Mouse (Mus musculus) kidney, adult 2 months (tissue): ENCODE measurements around the gene Mcts2. TPM values are rescaled to one million over a fixed set of nuclear protein-coding genes. Genes with fewer than 3 reads are reported as not detected.

Experiments
- DNase-seq: peaks from one replicate; pipeline ENCODE4 v3.0.0; 2021
- H3K27ac ChIP-seq: fragments of 200-500 bp; 2 replicates; pipeline ENCODE4 v1.5.1; 2012; ENCODE audit warnings: low read depth, low read length, control low read depth, inconsistent platforms; ENCODE audit not compliant: insufficient read depth
- H3K27me3 ChIP-seq: fragments of 200-500 bp; replicated peaks from 2 replicates; pipeline ENCODE4 v1.6.1; 2012; ENCODE audit warnings: mild to moderate bottlenecking, moderate library complexity, low read length, inconsistent platforms; ENCODE audit not compliant: control insufficient read depth, insufficient read depth
- H3K36me3 ChIP-seq: fragments of 200-500 bp; 2 replicates; pipeline ENCODE4 v1.6.1; 2012; ENCODE audit warnings: mild to moderate bottlenecking, moderate library complexity, low read length, inconsistent platforms; ENCODE audit not compliant: control insufficient read depth, insufficient read depth
- H3K4me1 ChIP-seq: fragments of 200-500 bp; 2 replicates; pipeline ENCODE4 v1.6.1; 2011; ENCODE audit warnings: low read length; ENCODE audit not compliant: control insufficient read depth, insufficient read depth
- H3K4me3 ChIP-seq: fragments of 200-500 bp; 2 replicates; pipeline ENCODE4 v1.5.1; 2011; ENCODE audit warnings: mild to moderate bottlenecking, low read depth, low read length, control low read depth; ENCODE audit not compliant: insufficient read depth
- CTCF ChIP-seq: fragments of 200-500 bp; conservative IDR thresholded peaks from 2 replicates; pipeline ENCODE4 v1.5.1; 2011; ENCODE audit warnings: low read depth, mild to moderate bottlenecking, control low read depth, low read length, moderate library complexity, mixed read lengths; ENCODE audit not compliant: insufficient read depth, insufficient read length
- POLR2A ChIP-seq: fragments of 200-500 bp; IDR thresholded peaks from one replicate; pipeline ENCODE4 v1.6.1; 2011; ENCODE audit warnings: low read depth, low read length, control low read depth
- WGBS: fragments of 180-500 bp; shearing (Covaris S2); methylation state at CpG from one replicate; pipeline ENCODE4 v1.1.7; 2018; 5-methylcytosine and 5-hydroxymethylcytosine counted together
- polyA plus RNA-seq: library from polyadenylated mRNA; depleted of rRNA; stranded (reverse); fragments of >200 nt; gene quantifications from 2 replicates; pipeline ENCODE4 v1.2.3, GENCODE M21; 2012

The Mcts2 gene
- polyA plus RNA-seq, 1 experiment, result 10.1 TPM

- Histone ChIP-seq H3K27me3 (no peaks in the 10 kb centered on the region), H3K4me1 (no peaks in the 10 kb centered on the region; the same call in 1 of the 2 replicates), H3K27ac (no peak overlapping the region), H3K36me3 (peaks cover 1% of the 10 kb centered on the region; the same call in 1 of the 2 replicates), H3K4me3 (no peak overlapping the region)
- TF ChIP-seq POLR2A, result no peak
- no peak for TF ChIP-seq CTCF
- no peak for DNase-seq
- WGBS, result 96% methylated on average over 10 of the region's 10 CpGs
Measured at GRCm38 (mm10) chr2:152700138-152700537, 13.3 kb downstream of the Mcts2 start.

DNA sequence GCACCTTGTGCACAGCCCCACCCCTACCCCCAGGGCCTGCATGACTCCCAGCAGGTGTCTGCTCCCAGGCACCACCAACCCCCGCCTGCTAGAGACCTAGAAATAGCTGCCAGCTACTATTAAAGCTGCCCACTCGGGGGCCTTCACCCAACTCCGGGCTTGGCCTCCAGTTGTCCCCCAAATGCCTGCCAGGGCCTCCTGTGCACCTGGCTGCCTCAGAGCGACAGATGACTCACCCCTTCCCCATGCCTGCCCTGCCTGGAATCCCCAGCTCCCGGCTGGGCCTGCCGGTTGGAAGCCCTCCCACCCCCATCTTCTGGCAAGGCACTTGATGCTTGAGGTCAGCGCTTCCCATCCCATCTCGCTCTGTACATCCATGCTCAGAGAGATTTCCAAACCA lies 13.9 kb downstream of the Mcts2 start:
- no peak overlapping the region for H3K4me3 ChIP-seq
- no peak overlapping the region for H3K27ac ChIP-seq
- 89% methylated on average over 8 of the region's 8 CpGs for WGBS
- H3K36me3 ChIP-seq, result peaks cover 1% of the 10 kb centered on the region; the same call in 1 of the 2 replicates
- no peak for TF ChIP-seq POLR2A
- TF ChIP-seq CTCF, result no peak
- H3K4me1 ChIP-seq, result peaks cover 4% of the 10 kb centered on the region; the same call in 1 of the 2 replicates
- H3K27me3 ChIP-seq, result no peaks in the 10 kb centered on the region
- no peak for DNase-seq

- no peak for DNase-seq
- Histone ChIP-seq H3K4me1 (peaks cover 15% of the 10 kb centered on the region), H3K36me3 (peaks cover 1% of the 10 kb centered on the region; the same call in 1 of the 2 replicates), H3K27ac (no peak overlapping the region), H3K4me3 (no peak overlapping the region), H3K27me3 (no peaks in the 10 kb centered on the region)
- TF ChIP-seq POLR2A (no peak), CTCF (no peak)
- WGBS, result 93% methylated on average over 21 of the region's 21 CpGs
Measured at GRCm38 (mm10) chr2:152703596-152704255, 16.9 kb downstream of the Mcts2 start.

DNA sequence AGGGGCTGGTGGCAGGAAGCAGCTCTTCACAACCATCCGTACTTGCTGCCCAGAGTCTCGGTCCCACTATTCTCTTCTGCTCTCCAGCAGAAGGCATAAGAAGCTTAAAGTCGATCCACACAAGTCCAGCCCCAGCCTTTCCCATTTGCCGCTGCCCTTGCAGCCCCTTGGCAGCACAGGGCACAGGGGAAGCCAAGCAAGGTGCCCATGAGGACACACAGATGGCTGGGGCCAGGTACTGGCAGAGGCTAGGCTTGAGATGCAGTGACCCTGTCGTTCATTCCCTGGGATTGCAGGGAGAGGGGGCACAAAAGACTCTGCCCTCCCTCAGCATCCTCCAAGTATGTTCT lies 17.4 kb downstream of the Mcts2 start:
- H3K36me3 ChIP-seq, result peaks cover 1% of the 10 kb centered on the region; the same call in 1 of the 2 replicates
- no peaks in the 10 kb centered on the region for H3K27me3 ChIP-seq
- H3K4me1 ChIP-seq, result peaks cover 15% of the 10 kb centered on the region
- no peak overlapping the region for H3K27ac ChIP-seq
- 81% methylated on average over 5 of the region's 5 CpGs for WGBS
- TF ChIP-seq POLR2A (no peak), CTCF (no peak)
- no peak for DNase-seq
- no peak overlapping the region for H3K4me3 ChIP-seq

DNA sequence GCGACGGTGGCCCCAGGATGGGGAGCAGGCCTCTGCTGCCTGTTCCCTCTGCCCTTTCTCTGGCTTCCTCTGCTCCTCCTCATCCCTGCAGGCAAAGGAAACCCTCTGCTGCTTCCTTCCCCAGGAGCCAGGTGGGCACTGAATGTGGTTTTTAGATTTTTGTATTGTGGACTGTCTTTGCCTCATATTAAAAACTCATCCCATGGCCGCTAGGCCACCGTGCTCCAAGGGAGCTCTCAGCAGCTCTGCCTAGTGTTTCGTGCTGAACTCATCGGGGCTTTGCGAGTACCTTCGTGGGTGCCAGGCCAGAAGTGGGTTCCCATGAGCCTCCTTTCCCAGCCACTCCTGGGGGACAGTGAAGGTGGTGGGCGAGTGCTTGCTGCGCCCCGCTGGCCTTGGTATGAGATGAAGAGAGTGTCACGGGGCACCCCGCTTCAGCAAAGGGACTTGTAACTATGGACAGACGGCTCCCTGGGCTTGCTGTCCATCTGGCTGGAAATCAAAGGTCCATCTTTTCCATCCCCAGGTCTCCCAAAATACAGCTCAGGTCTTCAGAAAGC lies 18.1 kb downstream of the Mcts2 start:
- Histone ChIP-seq H3K27ac (no peak overlapping the region), H3K27me3 (no peaks in the 10 kb centered on the region), H3K4me1 (peaks cover 15% of the 10 kb centered on the region), H3K4me3 (no peak overlapping the region), H3K36me3 (peaks cover 1% of the 10 kb centered on the region; the same call in 1 of the 2 replicates)
- TF ChIP-seq POLR2A, result no peak
- no peak for TF ChIP-seq CTCF
- DNase-seq, result no peak
- 84% methylated on average over 14 of the region's 14 CpGs for WGBS

DNA sequence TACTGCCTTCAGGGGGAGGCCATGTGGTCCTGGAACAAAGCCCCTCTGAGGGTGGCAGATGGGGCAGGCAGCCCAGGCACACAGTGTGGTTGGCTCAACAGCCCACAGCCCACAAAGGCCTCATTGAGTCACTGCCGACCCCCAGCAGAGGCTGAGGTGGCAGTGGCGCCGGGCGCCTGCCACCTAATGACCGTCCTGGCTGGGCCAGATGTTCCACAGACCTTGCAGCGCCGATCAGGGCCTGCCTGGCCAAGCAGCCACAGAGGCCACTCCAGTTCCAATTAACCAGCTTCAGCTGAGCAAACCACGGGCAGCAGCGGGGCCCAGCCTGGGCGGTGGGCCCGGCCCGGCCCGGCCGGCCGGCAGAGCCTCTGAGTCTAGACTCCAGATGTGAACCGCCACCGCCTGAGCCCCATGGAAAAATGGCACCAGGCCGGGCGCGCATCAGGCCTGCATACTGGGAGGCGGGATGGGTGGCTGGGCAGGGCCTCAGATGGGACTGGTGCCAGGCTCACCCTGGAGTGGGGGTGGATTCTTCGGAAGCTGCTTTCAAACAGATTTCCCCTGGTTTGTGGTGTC lies 19.2 kb downstream of the Mcts2 start:
- Histone ChIP-seq H3K27ac (peak overlapping the region; percentile 93), H3K27me3 (no peaks in the 10 kb centered on the region), H3K4me3 (no peak overlapping the region), H3K4me1 (peaks cover 15% of the 10 kb centered on the region), H3K36me3 (peaks cover 1% of the 10 kb centered on the region; the same call in 1 of the 2 replicates)
- WGBS, result 77% methylated on average over 22 of the region's 22 CpGs
- TF ChIP-seq POLR2A (no peak), CTCF (no peak)
- DNase-seq, result peak; percentile 85

GRCm38 (mm10) chr2:152707186-152707585 lies 20.4 kb downstream of the Mcts2 start:
- H3K27ac ChIP-seq, result peak overlapping the region; percentile 93
- peaks cover 1% of the 10 kb centered on the region; the same call in 1 of the 2 replicates for H3K36me3 ChIP-seq
- WGBS, result 10% methylated on average over 7 of the region's 7 CpGs
- TF ChIP-seq CTCF (no peak), POLR2A (no peak)
- no peak for DNase-seq
- peaks cover 15% of the 10 kb centered on the region for H3K4me1 ChIP-seq
- H3K4me3 ChIP-seq, result peak overlapping the region; percentile 54
- no peaks in the 10 kb centered on the region for H3K27me3 ChIP-seq

DNA sequence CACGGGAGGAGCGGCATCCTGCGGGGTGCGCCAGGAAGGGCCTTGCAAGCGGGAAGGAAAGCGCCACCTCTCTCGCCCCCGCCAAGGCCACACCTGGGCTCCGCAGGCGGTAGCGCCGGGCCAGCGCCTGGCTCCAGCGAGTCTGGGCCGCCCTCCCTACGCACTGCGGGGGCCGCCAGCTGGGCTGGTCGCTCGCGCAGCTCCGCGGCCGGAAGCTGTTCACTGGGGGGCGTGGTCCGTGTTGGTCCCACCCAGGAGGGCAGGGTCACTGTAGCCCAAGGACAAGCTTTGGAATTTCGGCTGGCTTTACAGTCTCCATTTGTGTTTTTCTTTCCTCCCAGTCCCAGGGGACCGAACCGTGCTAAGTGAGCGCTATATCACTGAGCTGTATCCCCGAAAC lies 20.8 kb downstream of the Mcts2 start:
- TF ChIP-seq CTCF, result no peak
- TF ChIP-seq POLR2A, result peak; percentile 53
- 10% methylated on average over 31 of the region's 31 CpGs for WGBS
- peak overlapping the region; percentile 54 for H3K4me3 ChIP-seq
- H3K4me1 ChIP-seq, result peaks cover 15% of the 10 kb centered on the region
- no peaks in the 10 kb centered on the region for H3K27me3 ChIP-seq
- peaks cover 1% of the 10 kb centered on the region; the same call in 1 of the 2 replicates for H3K36me3 ChIP-seq
- peak overlapping the region; percentile 97 for H3K27ac ChIP-seq
- DNase-seq, result peak; percentile 97
